Mouse (Mus musculus): Measurements from ENCODE around the gene Slc22a23. TPM values are rescaled to one million over a fixed set of nuclear protein-coding genes. Genes with fewer than 3 reads are reported as not detected.

The Slc22a23 gene
- polyA plus RNA-seq, 1 experiment from 2014 or later = 6.0 TPM

GRCm38 (mm10) chr13:34187571-34187970, 157.4 kb downstream of the Slc22a23 start:
- Histone ChIP-seq H3K27me3 (replicated peaks; ENCODE audit: control insufficient read depth, insufficient read depth, low read length) (no peaks in the 10 kb centered on the region), H3K4me1 (ENCODE audit: control insufficient read depth, insufficient read depth, low read length) (no peaks in the 10 kb centered on the region), H3K4me3 (ENCODE audit: low read depth, low read length) (no peak overlapping the region), H3K4me2 (ENCODE audit: low read depth, low read length) (no peak overlapping the region), H3K9ac (ENCODE audit: low read depth, low read length) (no peak overlapping the region), H3K27ac (replicated peaks; ENCODE audit: low read depth, low read length) (no peak overlapping the region), H3K9me3 (ENCODE audit: control insufficient read depth, low read length) (no peaks in the 10 kb centered on the region), H3K36me3 (ENCODE audit: control insufficient read depth, insufficient read depth, low read length) (peaks cover 7% of the 10 kb centered on the region; the same call in 1 of the 2 replicates)
- 8% methylated on average over 5 of the region's 5 CpGs for WGBS
- DNase-seq (ENCODE audit: low spot score) (peak; percentile 88), ATAC-seq (ENCODE audit: low read depth) (peak; percentile 90)

DNA sequence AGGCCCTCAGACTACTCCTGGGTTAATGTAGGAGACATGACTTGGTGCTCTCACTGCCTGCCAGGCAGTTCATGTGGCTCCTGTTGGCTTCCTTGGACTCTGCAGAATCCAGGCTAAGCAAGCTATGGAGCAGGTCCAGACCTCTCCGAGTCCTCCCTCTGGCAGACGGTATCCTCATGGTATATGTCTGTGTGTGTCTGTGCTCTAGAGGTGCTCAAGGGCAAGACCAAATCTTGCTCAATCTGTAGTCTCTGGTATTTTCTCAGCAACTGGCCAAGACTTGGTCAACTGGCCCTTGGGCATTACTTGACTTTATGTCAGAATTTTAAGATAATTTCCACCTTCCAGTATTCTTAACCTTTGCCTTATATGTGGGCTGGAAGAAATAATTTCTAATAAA, 159.6 kb downstream of the Slc22a23 start:
- Histone ChIP-seq H3K27me3 (replicated peaks; ENCODE audit: control insufficient read depth, insufficient read depth, low read length) (no peaks in the 10 kb centered on the region), H3K36me3 (ENCODE audit: control insufficient read depth, insufficient read depth, low read length) (peaks cover 19% of the 10 kb centered on the region; the same call in 1 of the 2 replicates), H3K4me2 (ENCODE audit: low read depth, low read length) (no peak overlapping the region), H3K4me3 (ENCODE audit: low read depth, low read length) (no peak overlapping the region), H3K27ac (replicated peaks; ENCODE audit: low read depth, low read length) (no peak overlapping the region), H3K9ac (ENCODE audit: low read depth, low read length) (no peak overlapping the region), H3K9me3 (ENCODE audit: control insufficient read depth, low read length) (no peaks in the 10 kb centered on the region), H3K4me1 (ENCODE audit: control insufficient read depth, insufficient read depth, low read length) (no peaks in the 10 kb centered on the region)
- 73% methylated on average over 2 of the region's 2 CpGs for WGBS
- ATAC-seq (ENCODE audit: low read depth) (no peak), DNase-seq (ENCODE audit: low spot score) (no peak)

- DNase-seq (ENCODE audit: low spot score) (no peak), ATAC-seq (ENCODE audit: low read depth) (no peak)
- no peaks in the 10 kb centered on the region for H3K4me1 ChIP-seq (ENCODE audit: control insufficient read depth, insufficient read depth, low read length)
- no peaks in the 10 kb centered on the region for H3K27me3 ChIP-seq (replicated peaks; ENCODE audit: control insufficient read depth, insufficient read depth, low read length)
- no peaks in the 10 kb centered on the region for H3K9me3 ChIP-seq (ENCODE audit: control insufficient read depth, low read length)
- H3K9ac ChIP-seq (ENCODE audit: low read depth, low read length) = no peak overlapping the region
- peaks cover 38% of the 10 kb centered on the region for H3K36me3 ChIP-seq (ENCODE audit: control insufficient read depth, insufficient read depth, low read length)
- no peak overlapping the region for H3K4me2 ChIP-seq (ENCODE audit: low read depth, low read length)
- no peak overlapping the region for H3K27ac ChIP-seq (replicated peaks; ENCODE audit: low read depth, low read length)
- H3K4me3 ChIP-seq (ENCODE audit: low read depth, low read length) = no peak overlapping the region
- 80% methylated on average over 5 of the region's 5 CpGs for WGBS
These were observed 163.4 kb downstream of the Slc22a23 start for GRCm38 (mm10) chr13:34181624-34182023.

DNA sequence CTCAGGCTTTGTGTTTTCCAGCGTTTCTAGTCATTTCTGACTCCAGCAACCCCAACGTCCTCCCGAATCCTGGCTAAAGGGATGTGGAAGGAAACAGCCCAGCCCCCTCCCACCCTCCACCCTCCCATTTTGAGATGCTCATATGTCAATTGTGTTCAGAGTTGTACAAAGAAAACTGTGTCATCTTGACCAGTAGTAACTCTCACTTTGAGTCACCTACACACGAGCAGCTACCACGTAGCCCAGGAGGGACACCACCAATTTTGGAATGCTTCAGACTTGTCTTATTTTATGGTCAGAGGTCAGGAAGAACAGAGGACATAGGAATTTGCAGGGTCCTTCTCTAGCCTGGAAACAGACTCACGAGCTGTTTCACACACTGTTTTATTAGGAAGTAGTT, 171.0 kb downstream of the Slc22a23 start:
- Histone ChIP-seq H3K4me1 (ENCODE audit: control insufficient read depth, insufficient read depth, low read length) (no peaks in the 10 kb centered on the region), H3K27ac (replicated peaks; ENCODE audit: low read depth, low read length) (no peak overlapping the region), H3K9ac (ENCODE audit: low read depth, low read length) (no peak overlapping the region), H3K4me2 (ENCODE audit: low read depth, low read length) (no peak overlapping the region), H3K36me3 (ENCODE audit: control insufficient read depth, insufficient read depth, low read length) (peaks cover 9% of the 10 kb centered on the region; the same call in 1 of the 2 replicates), H3K9me3 (ENCODE audit: control insufficient read depth, low read length) (no peaks in the 10 kb centered on the region), H3K27me3 (replicated peaks; ENCODE audit: control insufficient read depth, insufficient read depth, low read length) (no peaks in the 10 kb centered on the region), H3K4me3 (ENCODE audit: low read depth, low read length) (no peak overlapping the region)
- ATAC-seq (ENCODE audit: low read depth) = no peak
- 87% methylated on average over 6 of the region's 6 CpGs for WGBS
- DNase-seq (ENCODE audit: low spot score) = no peak

DNA sequence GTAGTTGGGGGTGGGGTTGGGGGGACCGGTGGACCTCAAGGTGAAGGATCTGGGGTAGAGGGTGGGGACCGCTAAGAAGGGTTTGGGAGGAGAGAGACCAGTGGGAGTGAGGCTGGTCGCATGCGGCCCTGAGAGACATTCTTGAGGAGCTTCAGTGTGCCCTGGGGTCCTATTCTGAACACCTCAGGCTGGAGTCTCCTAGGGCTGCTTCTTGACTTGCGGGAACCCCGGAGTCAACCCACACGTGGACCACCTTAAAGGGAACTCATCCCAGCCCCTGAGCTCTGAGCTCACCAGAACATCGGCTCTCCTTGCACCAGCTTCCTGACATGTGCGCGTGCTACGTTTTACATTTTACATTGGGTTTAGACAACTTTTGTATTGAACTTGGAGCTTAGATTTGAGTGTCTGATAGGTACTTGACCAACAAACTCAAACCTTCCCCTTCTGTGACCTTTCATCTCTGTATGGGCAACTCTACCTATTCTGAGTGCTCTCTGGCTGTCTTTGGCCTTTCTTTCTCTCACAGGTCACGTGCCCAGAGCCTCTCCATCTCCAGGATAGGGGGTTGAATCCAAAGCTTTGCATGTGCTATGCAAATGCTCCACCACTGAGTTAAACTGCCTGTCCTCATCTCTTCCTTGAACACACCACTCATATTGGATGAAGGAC, 181.5 kb downstream of the Slc22a23 start:
- Histone ChIP-seq H3K36me3 (ENCODE audit: control insufficient read depth, insufficient read depth, low read length) (peaks cover 10% of the 10 kb centered on the region; the same call in 1 of the 2 replicates), H3K27ac (replicated peaks; ENCODE audit: low read depth, low read length) (peak overlapping the region; percentile 94), H3K4me3 (ENCODE audit: low read depth, low read length) (peak overlapping the region; percentile 72), H3K9me3 (ENCODE audit: control insufficient read depth, low read length) (no peaks in the 10 kb centered on the region; the same call in 1 of the 2 replicates), H3K27me3 (replicated peaks; ENCODE audit: control insufficient read depth, insufficient read depth, low read length) (no peaks in the 10 kb centered on the region), H3K4me1 (ENCODE audit: control insufficient read depth, insufficient read depth, low read length) (peaks cover 4% of the 10 kb centered on the region; the same call in 1 of the 2 replicates), H3K4me2 (ENCODE audit: low read depth, low read length) (peak overlapping the region; percentile 82), H3K9ac (ENCODE audit: low read depth, low read length) (peak overlapping the region; percentile 81)
- 33% methylated on average over 12 of the region's 12 CpGs for WGBS
- peak; percentile 59 for ATAC-seq (ENCODE audit: low read depth)
- DNase-seq (ENCODE audit: low spot score) = no peak

- Histone ChIP-seq H3K4me2 (ENCODE audit: low read depth, low read length) (peak within 1 kb of the TSS; percentile 82), H3K27me3 (replicated peaks; ENCODE audit: control insufficient read depth, insufficient read depth, low read length) (no peaks in the 10 kb centered on the region), H3K36me3 (ENCODE audit: control insufficient read depth, insufficient read depth, low read length) (peaks cover 10% of the 10 kb centered on the region; the same call in 1 of the 2 replicates), H3K9me3 (ENCODE audit: control insufficient read depth, low read length) (no peaks in the 10 kb centered on the region; the same call in 1 of the 2 replicates), H3K4me1 (ENCODE audit: control insufficient read depth, insufficient read depth, low read length) (peaks cover 4% of the 10 kb centered on the region; the same call in 1 of the 2 replicates), H3K4me3 (ENCODE audit: low read depth, low read length) (peak within 1 kb of the TSS; percentile 72), H3K9ac (ENCODE audit: low read depth, low read length) (peak within 1 kb of the TSS; percentile 81), H3K27ac (replicated peaks; ENCODE audit: low read depth, low read length) (peak within 1 kb of the TSS; percentile 94)
- ATAC-seq (ENCODE audit: low read depth) (peak; percentile 97), DNase-seq (ENCODE audit: low spot score) (peak; percentile 95)
- WGBS = 3% methylated on average over 33 of the region's 44 CpGs
These were observed 182.3 kb downstream of the Slc22a23 start, which contains the start of gene Psmg4 for GRCm38 (mm10) chr13:34162491-34163303. Gene Psmg4, plus strand, starts transcription at chr13:34162964.

DNA sequence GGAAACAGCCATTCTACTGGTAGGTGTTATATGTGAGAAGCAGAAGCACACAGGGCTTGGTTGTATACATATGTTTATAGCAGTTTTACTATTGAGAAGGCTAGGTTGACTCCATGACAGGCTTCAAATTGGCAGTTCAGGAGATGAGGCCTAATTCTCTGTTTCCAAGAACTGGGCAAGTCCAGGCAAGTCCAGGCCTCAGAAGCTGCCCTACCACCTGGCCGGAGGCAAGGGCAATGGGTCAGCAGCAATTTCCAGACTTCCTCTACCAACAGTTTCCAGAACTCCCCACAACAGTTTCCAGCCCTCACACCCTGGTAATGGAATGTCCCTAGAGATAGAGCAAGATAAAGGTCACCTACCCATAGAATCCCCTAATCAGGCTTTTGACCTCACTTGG, 185.1 kb downstream of the Slc22a23 start:
- H3K4me3 ChIP-seq (ENCODE audit: low read depth, low read length) = no peak overlapping the region
- WGBS = 63% methylated on average over 1 of the region's 1 CpGs
- no peaks in the 10 kb centered on the region for H3K27me3 ChIP-seq (replicated peaks; ENCODE audit: control insufficient read depth, insufficient read depth, low read length)
- no peak overlapping the region for H3K4me2 ChIP-seq (ENCODE audit: low read depth, low read length)
- H3K36me3 ChIP-seq (ENCODE audit: control insufficient read depth, insufficient read depth, low read length) = no peaks in the 10 kb centered on the region
- peaks cover 10% of the 10 kb centered on the region for H3K4me1 ChIP-seq (ENCODE audit: control insufficient read depth, insufficient read depth, low read length)
- DNase-seq (ENCODE audit: low spot score) (no peak), ATAC-seq (ENCODE audit: low read depth) (no peak)
- H3K27ac ChIP-seq (replicated peaks; ENCODE audit: low read depth, low read length) = no peak overlapping the region
- H3K9me3 ChIP-seq (ENCODE audit: control insufficient read depth, low read length) = no peaks in the 10 kb centered on the region
- H3K9ac ChIP-seq (ENCODE audit: low read depth, low read length) = no peak overlapping the region

- H3K4me1 ChIP-seq (ENCODE audit: control insufficient read depth, insufficient read depth, low read length) = peaks cover 14% of the 10 kb centered on the region
- H3K4me3 ChIP-seq (ENCODE audit: low read depth, low read length) = no peak overlapping the region
- H3K4me2 ChIP-seq (ENCODE audit: low read depth, low read length) = no peak overlapping the region
- ATAC-seq (ENCODE audit: low read depth) (no peak), DNase-seq (ENCODE audit: low spot score) (no peak)
- H3K9ac ChIP-seq (ENCODE audit: low read depth, low read length) = no peak overlapping the region
- no peaks in the 10 kb centered on the region for H3K36me3 ChIP-seq (ENCODE audit: control insufficient read depth, insufficient read depth, low read length)
- H3K27ac ChIP-seq (replicated peaks; ENCODE audit: low read depth, low read length) = no peak overlapping the region
- WGBS = 89% methylated on average over 3 of the region's 3 CpGs
- no peaks in the 10 kb centered on the region for H3K9me3 ChIP-seq (ENCODE audit: control insufficient read depth, low read length)
- H3K27me3 ChIP-seq (replicated peaks; ENCODE audit: control insufficient read depth, insufficient read depth, low read length) = no peaks in the 10 kb centered on the region
These were observed 187.3 kb downstream of the Slc22a23 start for GRCm38 (mm10) chr13:34157596-34158157.
